8 mouse cellular contexts compared by ENCODE assay signal in the genomic region with DNA sequence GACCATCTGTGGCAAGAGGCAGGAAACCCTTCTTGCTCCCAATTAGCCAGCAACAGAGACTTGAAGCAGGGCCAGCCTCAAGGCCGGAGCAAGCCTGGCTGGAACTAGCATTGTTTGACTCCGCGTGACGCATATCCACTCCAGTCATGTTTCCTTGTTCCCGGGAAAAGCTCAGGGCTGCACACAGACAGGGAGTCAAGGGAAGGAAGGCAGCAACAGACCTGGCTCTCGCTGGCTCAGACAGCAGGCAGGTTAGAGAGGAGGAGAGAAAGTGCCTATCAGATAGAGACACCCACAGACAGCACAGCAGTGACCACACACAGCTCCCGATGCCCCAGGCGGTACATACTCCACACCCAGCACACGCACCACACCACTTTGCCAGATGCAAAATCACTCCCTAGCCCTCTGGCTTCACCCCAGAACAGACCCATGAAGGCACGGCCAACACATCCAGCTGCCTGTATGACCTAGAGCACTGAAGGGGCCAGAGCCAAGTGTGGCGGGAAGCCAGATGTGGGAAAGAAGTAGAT.
DNase-seq lines count a peak whose midpoint lies in the region; TF ChIP-seq lines count a peak whose summit lies in the region.

No protein-coding gene starts in this region.

- H3K27ac ChIP-seq in brown adipose tissue, adult 24 weeks (replicated peaks; ENCODE audit: low read depth, low read length), result peak overlapping the region; percentile 95
- H3K27ac ChIP-seq in heart, adult 2 months, result peak overlapping the region; percentile 96
- H3K27ac ChIP-seq in testis, adult 2 months (ENCODE audit: control insufficient read depth, insufficient read depth, low read depth, low read length), result peak overlapping the region; percentile 72

- DNase-seq in embryo, embryonic 10.5 days (ENCODE audit: low spot score), result peak; percentile 28
- DNase-seq in embryo, embryonic 10 days (ENCODE audit: low spot score), result no peak
- DNase-seq in heart, adult 2 months, result peak; percentile 79 to 90
- DNase-seq in kidney, adult 18-20 months, result peak; percentile 82
- DNase-seq in lung, adult 2 months, result peak; percentile 78
- no peak for DNase-seq in layer of hippocampus, adult 18-20 months (ENCODE audit: low spot score in 2 of 2)

- H3K36me3 ChIP-seq in heart, adult 2 months (ENCODE audit: control insufficient read depth, insufficient read depth, low read length), result peaks cover 50% of the 10 kb centered on the region
- H3K36me3 ChIP-seq in testis, adult 2 months (ENCODE audit: control insufficient read depth, insufficient read depth, low read length), result no peaks in the 10 kb centered on the region

- H3K9ac ChIP-seq in heart, adult 2 months (ENCODE audit: low read depth, low read length), result peak overlapping the region; percentile 35

- TF ChIP-seq CTCF in heart, adult 2 months (IDR thresholded peaks at IDR 0.05), result no peak
- TF ChIP-seq CTCF in lung, adult 2 months (IDR thresholded peaks at IDR 0.05; ENCODE audit: insufficient read depth, low read length), result no peak
- no peak for TF ChIP-seq CTCF in testis, adult 2 months (IDR thresholded peaks at IDR 0.05; ENCODE audit: control insufficient read depth, insufficient read depth, insufficient replicate concordance, low read depth, low read length)

- H3K4me1 ChIP-seq in brown adipose tissue, adult 24 weeks (ENCODE audit: control insufficient read depth, insufficient read depth, insufficient read length, low read length), result peaks cover 82% of the 10 kb centered on the region
- peaks cover 83% of the 10 kb centered on the region for H3K4me1 ChIP-seq in heart, adult 2 months (ENCODE audit: control insufficient read depth, insufficient read depth, low read length)
- H3K4me1 ChIP-seq in lung, adult 2 months (ENCODE audit: control insufficient read depth, insufficient read depth, low read length), result peaks cover 88% of the 10 kb centered on the region
- H3K4me1 ChIP-seq in testis, adult 2 months (ENCODE audit: control insufficient read depth, insufficient read depth, low read length), result peaks cover 12% of the 10 kb centered on the region

- TF ChIP-seq EP300 in heart, adult 2 months (IDR thresholded peaks at IDR 0.05; ENCODE audit: insufficient read depth, low read depth, low read length), result peak; percentile 99

- H3K79me2 ChIP-seq in heart, adult 2 months (replicated peaks; ENCODE audit: control insufficient read depth, insufficient read depth, low read length), result peaks cover 16% of the 10 kb centered on the region

- peak; percentile 79 for TF ChIP-seq POLR2A in heart, adult 2 months (IDR thresholded peaks at IDR 0.05; ENCODE audit: insufficient read depth, low read depth, low read length)
- peak; percentile 76; the same call in 1 of the 2 replicates for TF ChIP-seq POLR2A in lung, adult 2 months (IDR thresholded peaks at IDR 0.05; ENCODE audit: borderline replicate concordance, extremely low read depth, low read depth, low read length)
- TF ChIP-seq POLR2A in testis, adult 2 months (IDR thresholded peaks at IDR 0.05; ENCODE audit: control insufficient read depth, low read depth, low read length), result no peak

- intact Hi-C loops in heart, adult 2 months (cut with DNase I), result loop anchor here (2.0 kb wide), 1 partner anchor 27 kb away; no protein-coding TSS in a partner anchor

- H3K4me3 ChIP-seq in brown adipose tissue, adult 24 weeks (ENCODE audit: insufficient read depth, low read depth, low read length), result peak overlapping the region; percentile 2; the same call in 1 of the 2 replicates
- H3K4me3 ChIP-seq in heart, adult 2 months, result peak overlapping the region; percentile 26
- H3K4me3 ChIP-seq in lung, adult 2 months (replicated peaks; ENCODE audit: extremely low read depth, low read depth, low read length), result peak overlapping the region; percentile 0
- H3K4me3 ChIP-seq in testis, adult 2 months (ENCODE audit: control insufficient read depth, low read depth, low read length), result no peak overlapping the region

- no peaks in the 10 kb centered on the region for H3K27me3 ChIP-seq in heart, adult 2 months (ENCODE audit: control insufficient read depth, insufficient read depth, low read length)
- no peaks in the 10 kb centered on the region for H3K27me3 ChIP-seq in testis, adult 2 months (ENCODE audit: control insufficient read depth, insufficient read depth, low read length)

- 3% methylated on average over 11 of the region's 11 CpGs for WGBS in heart, adult 2 months
- WGBS in lung, adult 2 months, result 19% methylated on average over 11 of the region's 11 CpGs

Comparison
In these comparisons a context has a peak if more than half of its experiments do, and no peak if none do; other contexts are left out.
1. DNase-seq: peak in embryo, embryonic 10.5 days (single experiment), heart, adult 2 months (2 of 2), kidney, adult 18-20 months (single experiment) and lung, adult 2 months (single experiment); none in embryo, embryonic 10 days (single experiment) and layer of hippocampus, adult 18-20 months (0 of 2).
2. Peak in every context shown above with its lines, with median percentiles within 50 percentile points of each other: H3K27ac ChIP-seq.